Mouse (Mus musculus) splenic B cell, adult 2 months (primary cell): ENCODE data around the gene Zfp287.
"Not testable (repeated sequence)": the region's sequence is repeated elsewhere in the genome, so short reads cannot be mapped to it uniquely, and the experiment has no call there.

ENCODE experiments used
- DNase-seq: peaks from one replicate; pipeline ENCODE4 v3.0.0-alpha.2; 2011; ENCODE audit warnings: low read depth, low spot score
- H3K27me3 ChIP-seq: 2 replicates; pipeline ENCODE4 v1.6.1; 2012; ENCODE audit warnings: mild to moderate bottlenecking, low read length, moderate library complexity, mixed read lengths; ENCODE audit not compliant: control insufficient read depth, poor library complexity, insufficient read depth, severe bottlenecking
- H3K36me3 ChIP-seq: 2 replicates; pipeline ENCODE4 v1.6.1; 2012; ENCODE audit warnings: mild to moderate bottlenecking, low read length, moderate library complexity, mixed read lengths; ENCODE audit not compliant: control insufficient read depth, poor library complexity, insufficient read depth, severe bottlenecking

Gene Zfp287

DNA sequence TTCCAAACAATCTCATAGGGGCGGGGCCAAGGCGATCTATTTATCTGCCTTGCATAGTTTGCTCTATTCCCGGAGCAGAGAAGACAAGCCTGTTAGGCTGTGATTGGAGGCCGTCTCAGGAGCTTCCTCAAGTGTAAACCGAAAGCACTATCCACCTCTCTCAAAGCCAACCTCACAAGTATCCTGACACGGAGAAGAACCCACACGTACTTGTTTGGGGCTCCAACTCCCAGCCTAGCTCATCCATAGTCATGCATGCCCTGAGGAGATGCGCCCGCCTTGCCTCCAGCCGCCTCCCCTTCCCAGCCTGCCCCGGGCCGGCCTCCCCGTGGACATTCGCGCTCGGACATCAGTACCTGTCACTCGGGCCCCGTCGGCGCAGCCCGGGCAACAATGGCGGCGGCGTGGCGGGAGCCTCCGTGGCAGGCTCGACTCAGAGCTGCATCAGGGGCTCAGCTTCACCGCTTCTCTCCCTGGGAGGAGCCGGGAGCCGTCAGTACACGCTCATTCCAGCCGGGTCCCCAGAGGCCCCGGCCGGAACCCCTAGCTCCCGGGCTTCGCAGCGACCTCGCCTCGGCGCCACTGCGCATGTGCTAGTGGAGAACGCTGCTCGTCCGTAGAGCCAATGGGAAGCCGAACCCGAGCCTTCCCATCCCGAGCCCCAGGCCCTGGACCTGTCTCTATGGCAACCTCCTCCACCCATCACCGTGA, at the start of gene Zfp287:
Gene Zfp287, minus strand, starts transcription at position 595 of the 711 bp plus-strand sequence.
- Histone ChIP-seq H3K36me3 (peaks cover 3% of the 10 kb centered on the region; the same call in 1 of the 2 replicates), H3K27me3 (no peaks in the 10 kb centered on the region)
- DNase-seq, result peak; percentile 77

DNA sequence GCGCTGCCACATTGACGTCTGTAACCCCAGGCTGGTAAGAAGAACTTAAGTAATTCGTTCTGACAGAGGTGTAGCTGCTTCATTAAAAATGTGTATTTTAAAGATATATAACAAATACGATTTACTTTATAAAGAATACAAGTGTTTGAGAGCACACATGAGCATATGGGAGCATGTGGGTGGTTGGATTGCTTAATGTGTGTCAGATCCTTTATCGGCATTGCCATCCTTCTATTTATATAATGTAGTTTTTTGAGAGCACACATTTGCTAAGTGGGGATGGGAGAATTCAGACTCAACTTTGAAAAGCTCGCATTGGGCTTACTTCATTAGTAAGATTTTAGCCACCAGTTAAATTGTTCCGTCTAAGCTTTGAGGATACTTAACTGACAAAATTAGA, 44.8 kb upstream of the Zfp287 start:
- DNase-seq, result no peak
- Histone ChIP-seq H3K27me3 (no peaks in the 10 kb centered on the region), H3K36me3 (peaks cover 4% of the 10 kb centered on the region; the same call in 1 of the 2 replicates)

DNA sequence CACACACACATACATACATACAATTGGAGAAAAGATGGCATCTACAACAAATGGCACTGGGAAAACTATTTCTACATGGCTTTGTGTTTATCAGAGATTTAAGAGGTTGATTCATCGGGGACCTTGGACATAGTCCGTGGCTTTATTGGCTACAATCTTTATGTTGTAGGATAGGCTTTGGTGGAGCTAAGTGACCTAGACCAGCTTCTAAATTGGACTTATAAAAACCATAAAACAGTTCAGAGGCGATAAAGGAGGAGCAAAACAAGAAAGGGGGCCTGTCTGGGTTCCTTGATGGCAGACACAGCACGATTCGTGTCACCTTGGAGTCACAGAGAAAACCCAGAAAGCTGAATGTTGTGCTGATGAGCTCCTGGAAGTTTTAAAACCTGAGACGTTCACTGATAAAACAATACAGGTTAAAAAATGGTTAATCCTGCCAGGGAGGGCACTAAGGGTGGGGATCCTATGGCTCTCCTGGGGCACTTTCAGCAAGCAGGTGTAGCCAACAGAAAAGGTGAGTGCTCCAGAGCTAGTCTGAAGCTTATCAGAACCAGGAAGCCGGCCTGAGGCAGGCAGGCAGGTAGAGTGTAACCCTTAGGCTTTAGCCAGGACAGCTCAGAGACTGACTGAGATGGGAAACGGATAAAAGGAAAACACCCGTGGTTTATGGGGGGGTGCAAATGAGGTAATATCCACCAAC, 29.2 kb upstream of the Zfp287 start:
- Histone ChIP-seq H3K27me3 (no peaks in the 10 kb centered on the region), H3K36me3 (no peaks in the 10 kb centered on the region)
- DNase-seq, result no peak

DNA sequence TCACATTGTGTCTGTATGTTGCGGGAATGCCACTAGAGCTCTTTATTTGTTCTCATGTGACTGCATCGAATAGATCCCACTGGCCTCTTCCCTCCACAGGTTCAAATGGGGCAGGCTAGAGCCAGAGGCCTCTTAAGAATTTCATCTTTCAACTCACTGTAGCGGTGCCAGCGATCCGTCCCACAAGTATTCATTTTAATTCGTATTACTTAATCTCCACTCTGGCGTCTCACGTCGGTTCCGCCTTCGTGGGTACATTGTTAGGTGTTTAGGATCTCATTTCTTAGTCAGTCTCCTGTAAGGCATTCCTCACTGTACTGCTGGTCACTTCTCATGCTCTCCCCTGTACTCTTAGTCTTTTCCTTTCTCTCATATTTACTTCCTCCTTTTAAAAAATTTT, 26.8 kb upstream of the Zfp287 start:
- Histone ChIP-seq H3K36me3 (no peaks in the 10 kb centered on the region), H3K27me3 (no peaks in the 10 kb centered on the region)
- DNase-seq, result no peak

DNA sequence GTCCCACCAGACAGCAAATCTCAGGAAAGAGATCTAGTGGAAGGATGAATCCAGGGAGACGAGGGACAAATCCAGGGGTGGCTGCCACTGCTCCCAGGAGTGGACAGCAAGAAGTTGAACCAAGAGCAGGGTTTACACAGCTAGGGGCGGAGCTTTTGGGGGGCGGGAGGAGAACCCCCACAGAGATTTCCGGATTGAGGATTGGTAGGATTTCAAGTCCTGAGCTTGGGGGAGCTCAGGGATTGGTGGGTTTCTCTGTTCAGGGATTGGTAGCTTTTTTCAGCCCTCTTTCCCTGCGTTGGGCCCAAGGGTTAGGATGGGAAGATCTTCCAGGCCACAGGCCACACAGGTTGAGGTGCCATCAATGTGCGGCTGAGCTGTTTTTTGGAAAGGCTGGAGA, 26.2 kb upstream of the Zfp287 start:
- Histone ChIP-seq H3K36me3 (no peaks in the 10 kb centered on the region), H3K27me3 (no peaks in the 10 kb centered on the region)
- no peak for DNase-seq

DNA sequence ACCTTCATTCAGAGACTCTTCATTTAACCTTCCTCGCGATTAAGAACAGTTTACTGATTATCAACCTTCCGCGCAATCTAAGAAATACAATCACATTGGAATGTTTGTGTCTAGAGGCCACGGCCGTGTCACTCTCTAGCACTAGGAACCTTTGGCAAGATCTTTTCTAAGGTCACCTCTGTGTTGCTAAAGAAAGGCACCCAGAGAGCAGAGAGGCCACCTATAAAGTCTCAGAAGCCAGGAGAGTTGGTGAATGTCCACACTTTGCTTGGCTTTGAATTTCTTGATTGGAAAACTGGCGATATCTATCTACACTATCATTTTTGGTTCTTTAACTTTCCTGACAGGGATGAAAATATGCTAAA, 25.4 kb upstream of the Zfp287 start:
- DNase-seq, result no peak
- H3K27me3 ChIP-seq, result no peaks in the 10 kb centered on the region
- no peaks in the 10 kb centered on the region for H3K36me3 ChIP-seq

DNA sequence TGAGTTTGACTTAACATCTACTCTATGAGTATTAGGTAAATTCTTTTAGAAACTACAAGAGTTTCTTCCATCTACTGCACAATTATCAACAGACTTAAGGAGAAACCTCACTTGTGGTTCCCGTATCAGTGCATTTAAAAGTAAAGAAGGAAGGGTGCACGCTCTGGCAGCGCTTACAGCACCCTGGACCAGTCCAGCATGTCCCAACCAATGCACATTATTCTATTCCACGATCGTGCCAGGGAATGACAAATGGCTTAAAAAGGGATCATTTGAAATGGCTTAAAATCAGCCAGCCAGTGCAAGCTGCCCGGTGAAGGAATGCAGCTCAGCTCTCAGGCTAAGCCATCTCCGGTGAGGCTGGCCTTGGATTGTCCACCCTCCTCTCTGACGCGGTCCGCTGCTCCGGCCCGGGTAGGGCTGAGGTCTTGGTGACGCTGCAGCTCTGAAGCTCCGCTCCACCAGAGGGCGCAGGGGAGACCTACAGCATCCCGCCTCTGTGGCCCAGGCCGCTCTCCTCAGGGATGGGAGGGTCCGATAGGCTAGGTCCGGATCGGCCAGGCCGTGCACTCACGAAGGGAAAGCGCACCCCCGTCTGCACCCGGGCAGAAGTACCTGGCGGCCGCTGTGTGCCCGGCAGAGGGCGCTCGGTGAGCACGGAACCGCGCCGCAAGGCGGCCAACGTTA, 24.9 kb upstream of the Zfp287 start:
- Histone ChIP-seq H3K36me3 (no peaks in the 10 kb centered on the region), H3K27me3 (no peaks in the 10 kb centered on the region)
- peak; percentile 87 for DNase-seq

DNA sequence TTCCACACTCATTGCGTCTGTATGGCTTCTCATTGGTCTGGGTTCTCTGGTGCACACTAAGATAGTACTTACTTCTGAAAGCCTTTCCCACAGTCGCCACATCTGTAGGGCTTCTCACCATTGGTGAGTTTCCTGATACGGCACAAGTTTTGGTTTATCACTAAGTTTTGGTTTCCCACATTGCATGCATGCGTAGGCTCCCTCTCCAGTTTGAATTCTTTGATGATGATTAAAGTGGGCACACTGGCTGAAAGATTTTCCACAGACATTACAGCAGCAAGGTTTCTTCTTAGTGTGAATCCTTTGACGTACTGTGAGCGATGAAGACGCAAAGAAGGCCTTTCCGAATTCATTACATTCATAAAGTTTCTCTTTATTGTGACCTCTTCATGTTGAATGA, 21.1 kb upstream of the Zfp287 start, which contains the start of gene Gm10428:
Gene Gm10428, plus strand, starts transcription at position 321 of the 400 bp plus-strand sequence.
- H3K36me3 ChIP-seq, result no peaks in the 10 kb centered on the region
- no peak for DNase-seq
- H3K27me3 ChIP-seq, result no peaks in the 10 kb centered on the region

DNA sequence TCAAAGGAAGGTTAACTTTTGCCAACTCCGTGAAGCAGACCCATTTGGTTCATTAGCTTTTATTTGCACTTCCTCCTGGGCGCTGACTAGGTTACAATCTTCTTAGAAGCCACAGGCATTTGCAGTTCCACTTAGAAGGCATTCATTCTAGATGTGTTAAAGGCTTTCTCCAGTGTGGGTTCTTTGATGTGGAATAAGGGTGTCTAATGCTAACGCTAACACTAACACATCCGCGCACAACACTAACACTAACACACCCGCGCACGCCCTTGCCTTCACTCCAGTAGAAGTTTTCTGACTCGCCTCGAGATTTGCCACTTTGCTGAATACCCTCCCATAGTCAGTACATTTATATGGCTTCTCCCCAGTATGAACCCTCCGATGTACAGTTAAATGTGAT, 20.5 kb upstream of the Zfp287 start:
- no peak for DNase-seq
- H3K27me3 ChIP-seq, result no peaks in the 10 kb centered on the region
- H3K36me3 ChIP-seq, result no peaks in the 10 kb centered on the region

DNA sequence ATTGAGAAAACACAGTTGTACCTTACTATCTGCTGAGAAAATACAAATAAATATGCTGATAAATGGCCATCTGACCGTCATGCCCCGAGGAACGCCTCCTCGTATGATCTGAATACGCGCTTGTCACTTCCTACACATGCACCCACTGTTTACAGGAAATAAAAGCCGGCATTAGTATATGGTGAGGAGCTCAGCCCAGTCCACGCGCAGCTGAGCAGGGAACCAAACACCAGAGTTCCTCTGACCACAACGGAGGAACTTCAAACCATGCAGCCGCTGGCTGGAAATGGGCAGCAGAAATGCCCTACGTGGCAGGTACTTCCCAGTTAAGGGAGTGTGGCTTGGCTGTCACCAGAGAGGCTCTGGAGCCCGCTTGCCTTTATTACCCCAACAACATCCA, 17.7 kb upstream of the Zfp287 start:
- peak; percentile 50 for DNase-seq
- not testable (repeated sequence) for H3K36me3 ChIP-seq, H3K27me3 ChIP-seq

DNA sequence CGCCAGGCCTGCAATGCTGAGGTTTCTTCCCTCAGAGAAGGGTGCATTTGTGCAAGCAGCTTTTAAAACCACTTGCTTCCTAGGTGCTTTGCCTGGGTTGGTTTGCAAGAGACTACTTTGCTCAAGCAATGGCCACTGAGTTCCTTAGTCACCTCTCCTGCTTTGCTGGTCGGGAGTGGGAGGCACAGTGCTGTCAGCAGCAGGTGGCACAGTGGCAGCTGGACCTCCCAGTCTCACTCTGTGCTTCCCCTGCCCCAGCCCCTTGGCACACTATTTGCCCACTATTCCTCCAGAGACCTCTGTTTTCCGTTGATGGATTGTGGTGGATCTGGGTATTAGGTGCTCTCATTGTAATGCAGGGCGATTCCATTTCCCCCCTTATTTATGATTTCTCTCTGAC, 16.4 kb upstream of the Zfp287 start:
- H3K36me3 ChIP-seq, result no peaks in the 10 kb centered on the region
- DNase-seq, result no peak
- H3K27me3 ChIP-seq, result no peaks in the 10 kb centered on the region

DNA sequence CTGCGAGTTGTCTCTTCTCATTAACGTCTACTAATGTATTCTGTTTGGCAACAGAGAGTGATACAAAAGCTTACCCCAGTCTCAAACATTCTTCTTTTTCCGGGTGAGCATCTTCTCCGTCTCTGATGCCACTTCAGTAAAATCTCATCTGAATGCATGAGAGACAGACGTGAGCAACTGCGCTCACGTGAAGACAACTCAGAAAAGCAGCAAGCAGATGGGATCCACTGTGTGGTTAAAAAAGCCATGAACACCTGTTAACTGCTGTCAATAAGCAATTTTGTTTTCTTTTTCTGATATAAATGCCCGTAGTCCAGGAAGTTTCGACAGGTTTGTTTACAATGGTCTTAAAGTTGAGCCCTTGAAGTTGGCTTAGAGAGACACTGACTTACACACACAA, 15.5 kb upstream of the Zfp287 start:
- H3K27me3 ChIP-seq, result no peaks in the 10 kb centered on the region
- DNase-seq, result no peak
- H3K36me3 ChIP-seq, result no peaks in the 10 kb centered on the region

DNA sequence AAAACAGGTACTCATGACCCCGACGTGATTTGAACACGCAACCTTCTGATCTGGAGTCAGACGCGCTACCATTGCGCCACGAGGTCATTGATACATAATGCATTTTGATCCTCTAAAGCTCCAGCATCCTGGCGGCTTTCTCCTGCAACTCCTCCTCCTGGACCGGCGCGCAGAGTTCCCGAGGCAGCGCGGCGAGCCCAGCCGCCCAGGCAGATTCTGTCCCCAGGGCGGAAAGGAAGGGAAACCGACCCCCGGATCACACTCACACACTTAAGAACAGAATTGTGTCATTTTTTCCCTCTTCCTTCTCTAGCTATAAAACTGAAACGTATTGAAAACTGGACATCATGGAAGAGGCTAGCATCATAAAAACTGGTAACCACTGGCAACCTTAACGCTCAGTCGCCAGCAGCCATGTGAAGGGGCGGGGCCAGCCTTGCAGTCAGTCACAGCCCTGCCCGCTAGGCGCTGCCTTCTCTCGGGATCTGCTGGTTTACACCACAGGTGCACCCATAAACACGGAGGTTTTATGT, 14.4 kb upstream of the Zfp287 start:
- Histone ChIP-seq H3K36me3 (no peaks in the 10 kb centered on the region), H3K27me3 (no peaks in the 10 kb centered on the region)
- DNase-seq, result peak; percentile 64

DNA sequence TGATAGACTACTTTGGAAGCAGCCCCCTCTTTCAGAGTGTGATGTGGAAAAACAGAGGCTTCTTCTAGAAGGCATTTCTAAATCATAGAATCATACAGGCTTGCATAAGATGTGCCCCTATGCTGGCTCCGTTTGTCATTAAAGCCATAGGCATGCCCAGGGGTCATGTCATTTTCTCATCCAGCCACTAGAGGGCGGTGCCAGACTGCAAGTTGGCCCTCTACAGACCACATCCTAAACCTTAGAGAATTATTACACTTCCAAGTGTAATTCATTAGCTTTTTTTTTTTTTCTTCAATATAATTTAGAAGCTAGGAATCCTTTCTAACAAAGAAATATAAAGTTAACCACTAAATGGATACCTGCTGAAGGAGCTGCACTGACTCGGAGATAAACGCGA, 12.4 kb upstream of the Zfp287 start:
- no peaks in the 10 kb centered on the region for H3K36me3 ChIP-seq
- peak; percentile 82 for DNase-seq
- no peaks in the 10 kb centered on the region for H3K27me3 ChIP-seq
